Mouse (Mus musculus): ENCODE results near the gene Dnajc8. TPM values are rescaled to one million over a fixed set of nuclear protein-coding genes. Genes with fewer than 3 reads are reported as not detected.
A peak's percentile ranks its signal among the peaks of the same experiment; 100 is the strongest.

Dnajc8 gene
- total RNA-seq, 2 experiments from 2014 or later: 136 to 376 TPM

DNA sequence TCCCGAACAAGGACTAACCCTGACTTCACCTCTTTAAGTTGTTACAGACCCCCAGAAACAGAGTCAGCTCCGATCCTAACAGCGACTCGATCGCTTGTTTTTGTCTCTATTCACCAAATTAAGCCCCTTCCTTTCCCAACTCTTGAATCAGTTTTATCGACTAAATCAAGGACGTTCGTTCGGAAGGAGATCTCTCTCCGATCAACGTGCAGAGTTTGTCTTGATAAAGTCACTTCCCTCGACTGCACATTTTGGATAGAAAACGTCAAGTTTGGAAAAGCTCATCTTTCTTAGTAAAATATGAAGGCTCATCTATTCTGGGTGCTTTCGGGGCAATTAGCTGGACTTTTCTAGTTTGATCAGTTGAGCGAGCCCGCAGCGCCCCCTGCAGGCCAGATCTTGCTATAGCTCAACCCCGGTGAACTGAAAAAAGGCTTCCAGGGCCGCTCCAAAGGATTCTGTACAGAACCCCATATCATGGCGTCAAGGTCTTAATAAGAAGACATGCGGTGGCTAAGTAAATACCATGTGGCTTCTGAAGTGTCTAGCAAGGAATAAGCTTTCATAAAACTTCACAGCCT lies 20.7 kb upstream of the Dnajc8 start:
- ATAC-seq (replicated peaks; ENCODE audit: poor library complexity, severe bottlenecking): peak; percentile 22

DNA sequence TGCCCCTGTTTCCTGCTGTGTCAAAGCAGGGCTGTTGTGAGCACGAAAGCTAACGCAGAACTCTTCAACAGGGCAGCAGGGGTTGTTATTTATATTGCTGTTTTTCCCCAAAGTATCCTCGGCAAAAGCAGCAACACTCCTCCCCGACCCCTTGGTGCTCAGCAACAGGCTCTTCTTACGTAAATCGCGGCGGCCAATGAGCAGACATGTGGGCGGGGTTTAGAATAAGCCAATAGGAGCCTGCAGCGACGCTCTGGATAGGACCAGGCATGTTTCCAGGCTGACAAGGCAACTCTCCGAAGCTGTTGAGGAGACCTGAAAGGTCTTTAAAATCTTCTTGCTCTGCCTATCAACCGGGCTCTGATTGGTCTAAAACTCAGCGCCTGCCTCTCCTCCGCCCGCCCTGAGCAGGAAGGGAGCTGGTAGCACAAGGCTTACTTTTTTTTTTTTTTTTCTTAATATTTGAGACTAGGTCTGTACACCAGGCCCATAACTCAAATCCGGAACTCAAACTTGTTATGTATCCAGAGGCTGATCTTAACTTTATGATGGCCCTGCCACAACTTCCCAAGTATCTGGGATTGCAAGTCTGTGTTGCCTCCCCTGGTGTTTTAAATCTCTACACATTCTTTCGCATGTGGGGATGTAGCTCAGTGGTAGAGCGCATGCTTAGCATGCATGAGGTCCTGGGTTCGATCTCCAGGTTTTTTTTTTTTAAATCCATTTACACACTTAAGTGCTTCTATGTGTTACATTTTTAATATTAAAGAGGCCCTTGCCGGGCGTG lies 19.8 kb upstream of the Dnajc8 start:
- ATAC-seq (replicated peaks; ENCODE audit: poor library complexity, severe bottlenecking): peak; percentile 84

DNA sequence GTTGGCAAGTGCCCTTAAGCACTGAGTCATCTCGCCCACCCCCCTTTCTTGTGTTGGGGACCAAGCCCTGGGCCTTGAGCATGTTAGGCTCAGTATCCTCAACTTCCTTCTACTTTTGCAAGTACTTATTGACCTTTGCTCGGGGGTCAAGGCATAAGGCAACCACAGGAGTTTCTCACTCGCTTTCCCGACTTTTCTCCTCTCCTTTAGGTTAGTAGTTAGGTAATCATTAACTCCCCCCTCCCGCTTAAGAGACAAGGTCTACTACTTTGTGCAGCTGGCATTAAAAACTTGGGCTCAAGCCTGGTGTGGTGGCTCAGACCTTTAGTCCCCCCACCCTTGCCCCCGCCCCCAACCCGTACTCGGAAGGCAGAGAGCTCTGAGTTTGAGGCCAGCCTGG lies 17.3 kb upstream of the Dnajc8 start:
- no peak for ATAC-seq (replicated peaks; ENCODE audit: poor library complexity, severe bottlenecking)

DNA sequence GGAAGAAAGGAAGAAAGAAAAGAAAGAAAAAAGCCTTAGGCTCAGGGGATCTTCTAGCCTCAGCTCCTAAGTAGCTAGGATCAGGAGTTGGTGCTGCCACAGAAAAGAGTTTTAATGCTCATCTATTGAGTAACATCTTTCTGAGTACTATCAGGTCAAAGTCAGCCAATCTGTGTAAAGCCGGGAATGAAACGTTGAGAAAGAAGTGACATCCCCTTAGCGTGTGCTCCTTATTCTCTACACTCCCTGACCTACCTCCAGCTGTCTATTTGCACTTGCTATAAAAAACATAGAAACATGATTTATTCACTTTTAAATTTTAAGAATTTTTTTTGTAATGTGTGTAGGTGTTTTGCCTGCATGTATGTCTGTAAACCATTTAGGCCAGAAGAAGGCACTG lies 16.2 kb upstream of the Dnajc8 start:
- no peak for ATAC-seq (replicated peaks; ENCODE audit: poor library complexity, severe bottlenecking)

DNA sequence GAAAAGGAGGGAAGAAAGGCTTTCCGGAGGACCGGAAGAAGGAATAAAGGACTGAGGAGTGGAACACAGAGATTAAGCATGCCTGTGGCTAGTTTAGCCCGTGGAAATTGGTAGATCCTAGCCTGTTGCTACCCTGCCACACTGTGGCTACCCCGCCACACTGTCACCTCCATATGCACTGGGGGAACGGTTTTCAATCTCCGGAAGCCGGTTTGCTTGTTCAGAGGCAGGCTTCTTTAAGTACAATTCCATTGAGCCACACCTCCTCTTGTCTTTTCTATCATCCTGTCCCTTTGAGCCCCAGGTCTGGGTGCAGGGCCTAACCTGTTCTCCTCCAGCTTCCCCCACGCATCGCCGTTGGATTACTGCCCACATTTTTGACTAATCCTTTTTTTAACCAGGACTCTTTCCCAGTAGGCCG lies 11.0 kb upstream of the Dnajc8 start:
- ATAC-seq (replicated peaks; ENCODE audit: poor library complexity, severe bottlenecking): no peak

DNA sequence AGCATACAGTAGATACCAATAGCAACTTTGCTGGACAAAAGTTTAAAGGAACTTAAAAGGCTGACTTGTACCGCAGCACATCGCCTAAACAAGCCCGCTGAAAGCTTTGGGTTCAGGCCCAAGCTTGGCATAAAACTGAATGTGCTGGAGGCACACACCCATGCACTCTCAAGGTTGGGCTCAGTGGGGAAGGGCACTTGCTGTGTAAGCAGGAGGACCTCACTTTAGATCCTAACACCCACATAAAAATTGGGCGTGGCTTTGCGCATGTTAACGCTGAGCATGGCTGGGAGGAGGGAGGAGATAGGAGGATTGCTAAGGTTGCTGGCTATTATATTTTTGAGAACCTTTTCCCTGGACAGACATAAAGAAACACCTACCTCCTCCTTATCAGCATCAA lies 10.5 kb upstream of the Dnajc8 start:
- no peak for ATAC-seq (replicated peaks; ENCODE audit: poor library complexity, severe bottlenecking)

DNA sequence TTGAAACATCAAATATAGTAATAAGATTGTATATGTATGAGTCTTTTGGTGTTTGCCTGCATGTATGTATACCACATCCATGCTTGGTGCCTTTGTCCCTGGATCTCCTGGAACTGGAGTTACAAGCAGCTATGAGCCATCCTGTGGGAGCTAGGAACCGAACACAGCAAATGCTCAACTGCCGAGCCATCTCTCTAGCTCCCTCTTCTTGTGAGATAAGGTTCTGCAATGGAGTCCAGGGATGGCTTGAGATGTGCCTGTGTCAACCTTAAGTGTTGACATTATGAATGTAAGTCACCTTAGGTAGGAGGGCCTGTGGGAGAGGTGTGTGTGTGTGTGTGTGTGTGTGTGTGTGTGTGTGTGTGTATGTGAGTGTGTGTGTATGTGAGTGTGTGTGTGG lies 8.7 kb upstream of the Dnajc8 start:
- ATAC-seq (replicated peaks; ENCODE audit: poor library complexity, severe bottlenecking): peak; percentile 47

DNA sequence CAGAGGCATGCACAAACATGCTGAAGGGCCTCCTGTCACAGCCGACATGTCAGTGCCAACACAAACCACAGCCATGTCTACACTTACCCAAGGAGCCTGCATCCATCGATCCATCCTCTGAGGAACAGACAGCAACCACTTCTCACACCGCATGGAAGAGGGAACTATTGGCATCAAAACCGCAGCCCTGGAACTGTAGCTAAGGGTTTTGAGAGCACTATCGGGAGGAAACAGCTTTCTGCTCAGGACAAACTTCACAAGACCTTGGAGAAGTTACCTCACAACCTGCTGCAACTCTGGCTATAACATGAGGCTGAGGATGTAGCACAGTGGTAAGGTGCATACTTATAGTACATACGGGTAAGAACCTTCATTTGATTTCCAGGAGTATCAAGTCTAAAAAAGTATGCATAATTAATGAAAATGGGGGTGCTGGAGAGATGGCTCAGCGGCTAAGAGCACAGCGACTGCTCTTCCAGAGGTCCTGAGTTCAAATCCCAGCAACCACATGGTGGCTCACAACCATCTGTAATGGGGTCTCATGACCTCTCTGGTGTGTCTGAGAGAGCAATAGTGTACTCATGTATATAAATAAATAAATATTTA lies 7.3 kb upstream of the Dnajc8 start:
- ATAC-seq (replicated peaks; ENCODE audit: poor library complexity, severe bottlenecking): peak; percentile 80

DNA sequence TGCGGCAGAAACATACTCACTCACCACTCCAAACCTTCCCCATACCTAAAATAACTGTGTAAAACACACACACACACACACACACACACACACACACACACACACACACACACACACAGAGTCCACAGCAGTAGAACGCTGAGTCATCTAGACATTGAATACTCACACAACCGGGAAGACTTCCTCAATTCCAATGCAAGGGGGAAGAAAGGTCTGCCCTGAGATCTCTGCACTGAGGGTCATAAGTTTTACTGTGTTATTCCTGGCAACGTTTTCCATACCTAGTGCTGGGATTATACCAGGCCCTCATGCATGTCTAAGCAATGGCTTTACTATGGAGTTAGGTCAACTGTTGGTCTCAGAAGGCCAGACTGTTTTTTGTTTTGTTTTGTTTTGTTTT lies 6.0 kb upstream of the Dnajc8 start:
- peak; percentile 44 for ATAC-seq (replicated peaks; ENCODE audit: poor library complexity, severe bottlenecking)

DNA sequence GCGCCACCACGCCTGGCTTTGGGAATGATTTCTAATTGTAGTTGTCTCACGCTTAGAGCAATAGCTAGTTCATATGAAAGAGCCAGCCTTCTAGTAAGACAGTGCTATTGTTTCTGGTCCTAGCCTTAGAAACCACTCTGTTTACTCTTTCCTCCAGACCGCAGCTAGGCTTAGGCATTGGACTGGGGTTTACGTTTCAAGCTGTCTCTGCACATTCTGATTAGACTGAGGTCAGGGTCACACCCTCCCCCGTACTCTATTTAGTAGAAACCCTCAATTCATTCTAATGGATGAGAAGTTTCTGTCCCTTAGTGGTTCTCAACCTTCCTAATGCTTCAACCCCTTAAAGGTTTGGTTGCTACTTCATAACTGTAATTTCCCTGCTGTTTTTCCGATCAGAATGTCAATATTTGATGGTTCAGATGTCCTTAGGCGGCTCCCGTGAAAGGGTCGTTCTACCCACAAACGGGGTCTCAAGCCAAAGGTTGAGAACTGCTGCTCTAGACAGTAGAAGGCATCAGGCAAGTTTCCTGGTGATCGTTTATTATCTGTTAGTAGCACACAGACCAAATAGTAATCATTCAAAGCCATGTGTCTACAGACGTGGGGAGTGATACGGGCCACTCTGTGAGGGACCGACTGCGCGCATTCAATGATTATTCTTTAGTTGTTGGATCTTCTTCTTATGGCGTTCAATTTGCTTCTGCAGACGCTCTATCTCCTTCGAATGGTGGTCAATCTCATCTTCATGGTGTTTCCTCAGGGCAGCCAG lies 5.1 kb upstream of the Dnajc8 start:
- ATAC-seq (replicated peaks; ENCODE audit: poor library complexity, severe bottlenecking): no peak

DNA sequence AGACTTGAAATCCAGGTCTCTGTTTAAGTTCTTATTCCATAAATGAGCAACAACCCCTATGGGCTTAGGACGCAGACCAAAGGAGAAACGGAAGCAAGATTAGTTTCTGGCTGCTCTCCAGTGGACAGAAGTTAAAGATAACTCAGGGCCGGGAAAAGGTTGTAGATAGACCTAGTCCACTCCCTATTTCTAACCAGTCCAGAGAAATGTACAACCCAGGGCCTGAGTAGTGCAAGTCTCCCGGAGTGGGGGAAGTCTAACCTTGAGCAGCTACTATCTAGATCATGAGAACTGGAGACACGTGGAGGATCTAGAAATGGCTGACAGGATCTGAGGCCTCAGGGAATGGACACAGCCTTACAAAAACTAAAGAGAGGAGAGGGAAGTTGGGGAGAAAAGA lies 2.9 kb upstream of the Dnajc8 start:
- no peak for ATAC-seq (replicated peaks; ENCODE audit: poor library complexity, severe bottlenecking)

DNA sequence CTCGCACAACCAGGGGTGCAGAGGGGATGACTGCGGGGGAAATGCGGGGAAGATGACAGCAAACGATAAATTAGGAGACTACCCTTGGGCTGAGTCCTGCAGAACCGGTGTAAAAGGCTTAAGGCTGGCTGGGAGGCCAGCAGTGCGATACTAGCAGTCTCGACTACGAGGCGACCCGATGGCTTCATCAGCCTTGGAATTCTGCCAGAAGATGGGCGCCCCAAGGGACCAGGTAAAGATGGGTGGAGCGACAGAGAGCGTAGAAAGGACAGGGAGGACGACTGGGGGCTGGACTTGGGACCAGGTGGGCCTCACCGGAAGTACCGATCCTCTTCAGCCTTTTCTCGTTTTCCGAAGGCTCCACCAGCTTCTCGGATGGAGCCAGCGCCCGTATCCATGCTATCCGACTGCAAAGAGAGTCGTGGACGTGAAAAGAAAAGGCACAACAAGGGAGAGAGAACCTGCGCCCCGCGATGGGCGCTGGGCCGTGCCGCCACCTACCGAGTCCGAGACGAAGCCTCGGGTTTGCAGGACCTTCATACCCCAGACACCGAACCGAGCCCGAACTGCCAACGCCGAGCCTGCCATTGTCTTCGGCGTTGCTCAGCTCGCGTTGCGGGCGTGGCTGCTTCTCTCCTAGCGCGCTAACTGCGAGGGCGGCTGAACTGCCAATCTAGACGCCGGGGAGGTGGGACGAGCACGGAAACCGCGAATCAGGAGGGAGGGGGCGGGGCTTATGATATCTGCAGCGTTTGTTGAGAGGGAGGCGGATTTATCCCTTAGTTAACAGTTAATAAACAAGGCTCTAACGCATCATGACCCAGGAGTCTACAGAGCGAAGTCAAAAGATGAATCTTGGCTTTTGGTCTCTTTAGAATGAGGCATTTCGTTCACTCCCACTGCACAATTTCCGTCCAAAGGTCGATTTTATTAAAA lies 2.1 kb upstream of the Dnajc8 start, which contains the start of gene Atpif1:
Gene Atpif1, minus strand, starts transcription at position 679 of the 936 bp plus-strand sequence.
- ATAC-seq (replicated peaks; ENCODE audit: poor library complexity, severe bottlenecking): peak; percentile 87

DNA sequence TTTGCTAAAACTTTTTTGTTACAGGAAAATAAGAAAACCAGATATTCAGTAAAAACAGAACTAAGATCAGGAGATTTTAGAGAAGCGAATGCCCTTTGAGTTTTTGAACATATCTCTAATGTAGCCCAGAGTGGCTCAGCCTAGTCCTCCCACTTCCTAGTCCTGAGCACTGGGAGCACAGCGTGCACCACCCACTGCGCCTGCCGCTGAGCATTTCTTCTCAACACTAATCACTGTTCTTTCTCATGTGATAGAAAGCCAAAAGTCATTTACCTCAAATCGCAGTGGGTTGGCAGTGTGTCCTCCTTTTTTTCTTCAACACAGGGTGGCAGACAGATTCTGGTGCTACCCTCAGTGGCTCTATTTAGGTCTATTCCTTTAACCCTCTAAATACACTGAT lies 4.1 kb downstream of the Dnajc8 start:
- no peak for ATAC-seq (replicated peaks; ENCODE audit: poor library complexity, severe bottlenecking)

DNA sequence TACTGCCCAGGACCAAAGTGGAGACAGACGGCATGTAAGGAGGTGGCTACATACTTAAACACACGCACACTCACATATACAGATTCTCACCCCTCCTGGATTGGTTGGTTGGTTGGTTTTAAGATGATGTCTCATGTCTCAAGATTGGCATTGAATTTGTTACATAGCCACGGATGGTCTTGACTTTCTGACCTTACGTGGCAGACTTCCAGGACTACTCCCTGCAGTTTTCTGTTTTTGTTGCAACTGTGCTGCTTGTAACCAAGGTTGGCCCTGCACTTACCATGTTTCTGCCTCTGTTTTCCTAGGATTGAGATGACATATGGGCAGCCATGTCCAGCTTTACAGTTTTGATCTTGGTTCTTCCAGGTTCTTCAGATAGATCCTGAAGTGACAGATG lies 6.1 kb downstream of the Dnajc8 start:
- ATAC-seq (replicated peaks; ENCODE audit: poor library complexity, severe bottlenecking): no peak

DNA sequence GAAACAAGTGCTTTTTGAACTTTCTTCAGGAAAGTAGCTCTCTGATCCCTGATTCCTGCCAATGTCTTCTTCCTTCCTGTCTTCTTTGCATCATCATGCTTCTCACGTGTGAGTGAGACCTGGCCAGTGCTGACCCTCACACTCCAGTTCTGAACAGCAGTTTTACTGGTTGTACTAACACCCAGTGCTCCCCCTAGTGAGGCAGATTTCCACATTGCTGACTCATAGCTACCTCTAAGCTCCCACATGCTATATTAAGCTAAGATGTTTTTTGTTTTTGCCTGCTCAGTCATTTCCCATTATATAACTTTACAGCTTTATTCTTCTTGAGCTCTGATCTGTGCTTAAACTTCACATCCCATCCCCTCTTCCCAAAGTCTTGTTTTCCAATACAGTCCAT lies 7.4 kb downstream of the Dnajc8 start:
- no peak for ATAC-seq (replicated peaks; ENCODE audit: poor library complexity, severe bottlenecking)

DNA sequence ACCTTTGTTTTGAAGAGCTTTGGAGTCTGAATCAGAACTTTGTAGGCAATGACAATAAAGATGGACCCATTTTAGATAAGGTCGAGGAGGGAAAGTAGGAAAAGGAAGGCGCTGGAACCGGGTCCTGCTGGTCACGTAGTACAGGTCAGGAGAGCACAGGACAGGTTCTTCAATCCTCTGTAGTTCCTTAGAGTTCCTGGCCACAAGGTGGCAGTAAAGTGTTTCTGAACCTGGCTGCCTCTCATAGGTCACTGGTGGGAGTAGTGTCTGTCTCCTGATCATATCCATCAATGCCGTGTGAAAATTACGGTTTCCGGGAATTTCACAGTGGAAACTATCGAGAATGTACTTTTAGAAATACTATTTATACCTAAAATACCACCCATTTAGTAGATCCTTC lies 10.5 kb downstream of the Dnajc8 start:
- ATAC-seq (replicated peaks; ENCODE audit: poor library complexity, severe bottlenecking): peak; percentile 74

DNA sequence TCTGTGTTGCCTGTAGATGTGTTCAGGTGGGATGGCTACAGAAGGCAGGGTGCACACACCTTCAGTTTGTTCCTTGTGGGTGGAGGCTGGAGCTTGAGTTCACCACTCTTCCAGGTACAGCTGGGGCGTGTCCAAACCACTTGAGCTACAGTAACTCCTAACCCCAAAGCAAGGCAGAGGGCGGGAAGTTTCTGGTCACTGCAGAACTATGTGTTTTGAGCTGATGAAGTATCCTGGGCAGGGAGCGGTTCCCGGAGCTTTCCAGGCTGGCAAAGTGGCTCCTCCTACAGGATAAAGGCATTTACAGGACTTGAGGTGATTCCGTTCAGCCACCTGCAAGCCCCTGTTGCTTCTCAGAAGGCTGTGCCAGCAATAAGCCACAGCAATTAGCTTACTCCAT lies 18.9 kb downstream of the Dnajc8 start:
- ATAC-seq (replicated peaks; ENCODE audit: poor library complexity, severe bottlenecking): no peak

DNA sequence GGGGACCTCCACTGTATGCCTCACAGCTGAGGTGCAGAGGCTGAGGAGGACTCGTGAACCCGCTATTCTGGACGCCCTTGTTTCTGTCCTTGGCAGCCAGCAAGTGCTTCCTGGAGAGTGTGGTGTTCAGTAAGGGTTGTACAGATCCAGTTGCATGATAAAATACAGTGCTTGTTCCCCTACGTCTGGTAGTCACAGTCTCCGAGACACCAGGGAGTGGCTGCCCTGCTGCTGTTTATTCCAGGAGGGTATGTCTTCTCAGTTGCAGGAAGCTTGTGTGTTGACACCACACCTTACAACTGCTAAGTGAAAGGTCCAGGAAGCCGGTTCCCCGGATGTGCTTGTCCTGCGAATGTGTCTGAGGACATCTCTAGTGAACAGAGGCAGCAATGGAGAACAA lies 19.3 kb downstream of the Dnajc8 start:
- peak; percentile 21; the same call in 1 of the 2 replicates for ATAC-seq (replicated peaks; ENCODE audit: poor library complexity, severe bottlenecking)

DNA sequence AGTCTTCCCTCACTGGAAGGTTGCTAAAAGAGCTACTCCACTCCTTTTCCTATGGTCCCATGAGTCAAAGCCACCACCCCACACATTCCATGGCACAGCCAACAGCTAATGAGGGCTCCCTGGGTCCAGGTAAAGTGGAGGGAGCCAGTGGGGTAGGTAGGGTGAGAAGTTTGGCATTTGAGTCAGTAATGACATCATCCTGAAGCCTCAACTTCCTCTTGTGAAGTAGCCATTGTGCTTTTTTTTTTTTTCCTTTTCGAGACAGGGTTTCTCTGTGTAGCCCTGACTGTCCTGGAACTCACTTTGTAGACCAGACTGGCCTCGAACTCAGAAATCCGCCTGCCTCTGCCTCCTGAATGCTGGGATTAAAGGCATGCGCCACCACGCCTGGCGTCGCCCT lies 20.2 kb downstream of the Dnajc8 start:
- peak; percentile 64 for ATAC-seq (replicated peaks; ENCODE audit: poor library complexity, severe bottlenecking)

DNA sequence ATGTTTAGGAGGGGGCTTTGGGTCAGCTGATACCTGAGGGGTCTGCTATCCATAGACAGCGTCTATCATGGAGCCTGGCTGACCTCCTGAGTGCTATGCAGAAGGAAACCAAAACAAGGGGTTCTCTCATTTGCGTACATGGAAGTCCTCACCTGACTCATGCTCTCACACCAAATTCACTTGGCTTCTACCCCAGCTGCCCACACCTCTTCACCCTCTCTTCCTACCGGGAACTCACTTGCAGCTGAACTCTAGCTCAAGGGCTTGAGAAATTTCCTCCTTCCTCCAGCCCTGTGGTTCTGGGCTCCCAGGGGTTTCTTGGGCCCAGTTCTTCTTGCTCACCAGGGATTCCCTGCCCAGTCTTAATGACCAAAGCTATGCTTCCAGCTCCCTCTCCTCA lies 27.9 kb downstream of the Dnajc8 start:
- ATAC-seq (replicated peaks; ENCODE audit: poor library complexity, severe bottlenecking): peak; percentile 29

All from granulocyte monocyte progenitor cell, adult 5-6 weeks (primary cell).